Mouse (Mus musculus): ENCODE measurements around the gene Rnd2.
"Not testable (repeated sequence)": the region's sequence is repeated elsewhere in the genome, so short reads cannot be mapped to it uniquely, and the experiment has no call there.

The Rnd2 gene

DNA sequence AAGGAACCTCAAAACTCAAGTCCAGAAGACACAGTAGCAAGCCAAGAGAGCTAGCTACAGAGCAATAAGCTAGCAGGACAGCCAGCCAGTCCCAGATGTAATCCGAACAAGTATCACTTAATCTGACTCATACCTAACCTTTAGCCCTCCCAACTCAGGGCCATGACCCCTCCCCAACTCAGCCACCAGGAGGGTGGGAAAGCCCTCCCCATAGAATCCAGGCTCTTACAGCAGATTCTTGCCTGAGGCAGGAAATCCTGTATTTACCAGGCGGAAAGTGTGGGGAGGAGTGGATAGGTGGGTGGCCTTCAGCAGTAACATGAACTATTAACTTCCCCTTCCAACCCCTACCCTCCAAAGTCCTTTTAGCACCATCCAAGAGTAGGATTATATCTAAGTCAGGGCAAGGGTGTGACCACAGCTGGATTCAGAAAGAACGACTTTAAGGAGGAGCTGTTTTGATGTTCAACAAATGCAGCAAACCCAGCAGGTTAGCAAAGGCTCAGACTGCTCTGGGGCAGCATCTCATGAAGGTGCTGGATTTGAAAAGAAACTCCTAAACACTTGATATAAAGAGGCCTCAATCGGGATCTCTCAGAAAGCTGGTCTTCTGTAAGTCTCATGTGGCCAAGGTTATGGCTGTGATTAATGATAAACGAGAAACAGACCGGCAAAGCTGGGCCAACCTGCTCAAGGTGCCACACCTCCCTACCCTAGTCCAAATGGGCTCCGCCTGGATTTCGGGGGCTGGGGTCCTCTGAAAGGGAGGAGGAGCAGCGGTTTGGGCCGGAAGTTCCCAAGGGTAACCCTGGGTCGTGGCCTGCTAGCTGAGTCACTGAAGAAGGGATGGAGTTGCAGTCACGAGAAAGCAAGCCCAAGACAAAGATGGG, at the start of gene Rnd2:
Gene Rnd2 (plus strand): TSS at position 789 of the 890 bp plus-strand sequence.
- DNase-seq (ENCODE audit: low spot score in 2 of 2): no peak

DNA sequence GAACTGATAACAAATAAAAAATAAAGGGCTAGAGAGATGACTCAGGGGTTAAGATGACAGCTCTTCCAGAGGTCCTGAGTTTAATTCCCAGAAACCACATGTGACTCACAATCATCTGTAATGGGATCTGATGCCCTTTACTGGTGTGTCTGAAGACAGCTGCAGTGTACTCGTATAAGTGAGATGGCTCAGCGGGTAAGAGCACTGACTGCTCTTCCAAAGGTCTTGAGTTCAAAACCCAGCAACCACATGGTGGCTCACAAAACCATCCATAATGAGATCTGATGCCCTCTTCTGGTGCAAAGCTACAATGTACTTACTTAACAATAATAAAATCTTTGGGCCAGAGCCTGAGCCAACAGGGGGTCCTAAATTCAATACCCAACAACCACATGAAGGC, 49.5 kb upstream of the Rnd2 start:
- DNase-seq (ENCODE audit: low spot score in 2 of 2): no peak

DNA sequence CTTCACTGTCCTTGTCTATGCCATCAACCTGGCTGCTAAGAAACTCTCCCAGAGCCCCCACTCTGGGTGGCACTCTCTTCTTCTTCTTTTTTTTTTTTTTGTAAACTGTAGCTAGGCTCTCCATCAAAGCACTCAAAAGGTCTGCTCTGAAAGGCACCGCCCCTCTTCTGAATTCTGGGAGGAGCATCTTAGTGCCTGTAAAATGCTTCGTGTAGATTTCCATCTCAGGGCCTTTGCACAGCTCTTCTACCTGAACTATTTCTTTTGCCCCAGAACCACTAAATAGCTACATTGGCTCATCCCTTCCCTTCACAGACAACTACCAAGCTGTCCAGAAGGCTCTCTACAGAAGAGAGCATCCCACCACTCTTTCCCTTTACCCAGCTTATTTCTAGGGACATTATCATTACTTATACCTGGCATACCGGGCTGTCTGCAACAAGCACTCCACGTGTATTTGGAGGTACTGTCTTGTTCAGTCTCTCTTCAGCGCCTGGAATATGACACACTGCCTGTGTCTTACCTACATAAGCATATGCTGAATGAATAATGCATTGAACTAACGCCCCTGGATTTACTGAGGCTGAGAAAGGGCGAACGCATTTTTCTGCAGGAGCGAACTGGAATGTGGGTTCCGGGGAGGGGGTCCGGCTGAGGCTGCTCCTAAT, 48.2 kb upstream of the Rnd2 start:
- no peak for DNase-seq (ENCODE audit: low spot score in 2 of 2)

DNA sequence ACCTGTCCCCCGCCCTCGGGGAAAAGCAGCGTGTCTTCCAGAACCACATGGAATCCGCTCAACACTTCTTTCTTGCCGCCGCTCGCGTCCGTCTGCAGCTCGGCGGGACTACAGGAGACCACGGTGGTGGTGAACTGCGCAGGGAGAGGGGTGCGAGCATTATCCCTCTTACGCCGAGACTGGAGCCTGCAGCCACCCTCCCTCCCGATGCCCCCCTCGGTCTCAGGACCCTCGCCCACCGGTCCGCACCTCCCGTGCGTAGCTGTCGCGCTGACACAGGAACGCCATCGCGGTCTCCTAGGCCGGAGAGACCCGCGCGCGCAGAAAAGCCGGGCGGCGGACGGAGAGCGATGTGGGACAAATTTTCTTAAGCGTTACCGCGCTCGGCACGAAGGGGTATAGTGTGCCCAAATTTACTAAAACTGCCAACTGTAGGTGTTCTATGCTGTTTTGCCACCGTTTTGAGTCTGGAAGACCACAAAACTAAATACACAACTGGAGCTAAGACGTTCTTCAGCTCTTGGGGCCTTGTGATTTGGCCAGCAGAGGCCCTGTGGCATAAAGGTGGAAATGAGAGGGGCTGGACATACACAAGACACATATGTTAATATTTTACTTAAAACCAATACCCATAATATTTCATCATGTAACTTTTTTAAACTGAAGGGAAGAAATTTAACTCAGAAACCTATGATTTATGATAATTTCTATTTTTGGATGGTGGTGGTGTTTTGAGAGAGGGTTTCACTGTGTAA, 47.5 kb upstream of the Rnd2 start, which contains the start of gene Aarsd1:
Gene Aarsd1 (minus strand): TSS at position 515 of the 755 bp plus-strand sequence.
- DNase-seq (ENCODE audit: low spot score in 2 of 2): peak; percentile 82 to 87

DNA sequence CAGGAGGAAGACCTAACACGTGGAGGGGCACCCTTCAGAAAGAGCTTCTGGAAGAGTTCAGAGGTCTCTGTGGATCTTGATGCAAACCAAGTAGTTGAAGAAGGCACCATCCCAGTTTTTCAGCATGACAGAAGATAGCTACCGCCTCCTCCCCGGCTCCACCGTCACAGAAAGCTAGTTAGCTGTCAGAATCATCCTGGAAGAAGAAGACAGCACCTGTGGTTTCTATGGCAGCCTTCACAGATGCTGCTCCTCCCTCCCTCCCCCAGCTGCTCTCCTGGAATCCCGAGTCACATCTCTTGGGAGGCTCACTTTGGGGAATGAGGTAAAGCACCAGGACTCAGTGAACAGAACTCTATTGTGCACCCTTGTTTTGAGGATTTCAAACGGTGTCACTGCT, 45.8 kb upstream of the Rnd2 start:
- no peak for DNase-seq (ENCODE audit: low spot score in 2 of 2)

DNA sequence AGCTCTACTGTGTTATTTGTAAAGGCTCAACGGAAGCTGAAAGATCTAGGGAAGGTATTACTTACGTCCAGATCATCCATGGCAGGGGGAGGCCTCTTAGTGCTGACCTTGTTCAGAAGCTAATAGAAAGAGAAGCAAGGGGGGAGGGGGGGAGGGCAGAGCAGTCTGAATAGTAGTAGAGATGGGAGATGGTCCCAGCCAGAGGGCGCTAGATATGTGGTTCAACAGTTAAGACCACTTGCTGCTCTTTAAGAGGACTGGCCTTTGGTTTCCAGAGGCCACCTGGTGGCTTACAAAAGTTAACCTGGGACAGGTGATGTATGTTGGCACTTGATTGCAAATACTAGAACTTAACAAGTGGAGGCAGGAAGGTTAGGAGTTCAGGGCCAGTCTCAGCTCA, 45.2 kb upstream of the Rnd2 start:
- no peak for DNase-seq (ENCODE audit: low spot score in 2 of 2)

DNA sequence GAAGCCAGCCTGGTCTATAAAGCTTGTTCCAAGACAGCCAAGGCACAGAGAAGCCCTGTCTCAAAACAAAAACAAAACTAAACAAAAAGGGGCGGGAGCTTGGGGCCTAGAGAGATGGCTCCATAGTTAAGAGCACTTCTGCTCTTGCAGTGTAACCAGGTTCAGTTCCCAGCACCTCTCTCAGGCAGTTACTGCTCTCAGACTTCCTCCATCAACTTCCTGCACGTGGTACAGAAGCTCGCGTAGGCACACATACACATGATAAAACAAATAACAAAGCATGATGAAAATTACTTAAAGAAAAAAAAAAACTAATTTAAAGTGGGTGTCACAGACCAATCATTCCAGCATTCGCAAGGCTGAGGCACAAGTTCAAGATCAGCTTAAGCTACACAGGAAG, 44.7 kb upstream of the Rnd2 start:
- DNase-seq (ENCODE audit: low spot score in 2 of 2): no peak

DNA sequence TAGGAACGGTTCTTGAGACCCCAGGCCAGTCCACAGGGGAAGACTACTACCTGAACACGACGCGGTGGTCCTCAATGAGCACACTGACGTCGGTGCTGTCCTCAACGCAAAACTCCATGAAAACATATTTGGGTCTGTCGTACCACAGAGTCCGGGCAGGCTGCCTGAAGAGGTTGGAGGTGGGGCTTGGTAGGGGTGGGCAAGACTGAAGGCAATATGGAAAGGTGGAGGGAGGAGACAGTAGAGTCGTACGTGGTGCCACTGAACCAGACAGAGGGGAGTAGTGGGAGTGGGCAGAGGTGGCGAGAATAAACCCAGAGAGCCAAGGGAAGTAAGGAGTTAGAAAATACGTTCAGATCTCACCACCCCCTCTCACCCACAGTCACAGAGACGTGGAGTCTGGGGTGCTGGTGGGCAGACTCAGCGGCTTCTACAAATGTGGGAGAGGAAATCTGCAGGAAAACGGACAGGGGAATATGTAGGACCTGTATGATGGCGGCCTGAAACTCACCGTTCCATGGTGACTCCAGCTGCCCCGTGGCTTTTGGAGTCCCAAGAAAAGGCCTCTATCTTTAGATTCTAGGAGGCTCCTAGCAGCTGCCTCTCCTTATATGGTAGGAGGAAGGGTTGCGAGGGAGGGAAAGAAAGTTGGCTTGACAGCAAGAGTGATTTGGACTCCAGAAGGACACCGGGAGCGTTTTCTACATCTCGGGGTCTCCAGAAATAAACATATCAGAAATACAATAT, 40.5 kb upstream of the Rnd2 start, which contains the start of gene Gm27029:
Gene Gm27029 (minus strand): TSS at position 692 of the 747 bp plus-strand sequence.
- DNase-seq (ENCODE audit: low spot score in 2 of 2): no peak

DNA sequence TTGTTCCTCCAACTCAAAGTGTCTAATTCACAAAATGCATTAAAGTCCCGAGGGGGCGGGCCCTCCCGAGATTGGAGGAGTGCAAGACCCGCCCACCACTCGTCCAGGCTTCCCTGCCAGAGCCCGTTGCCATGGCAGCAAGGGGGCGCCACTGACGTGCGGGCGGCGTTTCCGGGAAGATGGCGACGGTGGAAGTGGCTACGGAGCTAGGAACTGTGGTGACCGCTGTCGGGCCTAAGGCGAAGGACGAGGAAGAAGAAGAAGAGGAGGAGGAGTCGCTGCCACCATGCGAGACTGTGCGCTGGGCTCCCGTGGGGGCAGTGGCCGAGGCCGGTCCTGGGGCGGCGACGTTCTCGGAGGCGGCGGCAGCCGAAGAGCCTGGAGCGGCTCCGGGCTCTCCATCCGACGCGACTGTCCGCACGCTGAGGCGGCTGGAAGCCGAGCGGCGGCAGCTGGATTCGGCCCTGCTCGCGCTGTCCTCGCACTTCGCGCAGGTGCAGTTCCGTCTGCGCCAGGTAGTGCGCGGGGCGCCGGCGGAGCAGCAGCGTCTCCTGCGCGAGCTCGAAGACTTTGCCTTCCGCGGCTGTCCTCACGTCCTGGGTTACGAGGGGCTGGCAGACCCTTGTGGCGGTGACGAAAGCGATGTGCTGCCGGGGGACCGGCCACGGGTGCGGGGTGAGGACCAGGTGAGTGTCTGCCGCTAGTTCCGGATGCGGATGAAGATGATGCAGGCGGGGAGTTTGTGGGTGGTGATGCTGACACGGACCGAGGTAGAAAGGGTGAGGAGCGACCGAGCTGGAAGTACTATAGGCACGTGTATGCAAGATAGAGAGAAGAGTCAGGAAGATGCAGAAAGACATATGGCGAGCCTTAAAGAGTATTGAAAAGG, 39.6 kb upstream of the Rnd2 start, which contains the start of the genes Rundc1 and Ptges3l:
Gene Rundc1 (plus strand): TSS at position 161 of the 889 bp plus-strand sequence.
Gene Ptges3l (minus strand): TSS at position 409 of the 889 bp plus-strand sequence.
- DNase-seq (ENCODE audit: low spot score in 2 of 2): peak; percentile 96 to 98

DNA sequence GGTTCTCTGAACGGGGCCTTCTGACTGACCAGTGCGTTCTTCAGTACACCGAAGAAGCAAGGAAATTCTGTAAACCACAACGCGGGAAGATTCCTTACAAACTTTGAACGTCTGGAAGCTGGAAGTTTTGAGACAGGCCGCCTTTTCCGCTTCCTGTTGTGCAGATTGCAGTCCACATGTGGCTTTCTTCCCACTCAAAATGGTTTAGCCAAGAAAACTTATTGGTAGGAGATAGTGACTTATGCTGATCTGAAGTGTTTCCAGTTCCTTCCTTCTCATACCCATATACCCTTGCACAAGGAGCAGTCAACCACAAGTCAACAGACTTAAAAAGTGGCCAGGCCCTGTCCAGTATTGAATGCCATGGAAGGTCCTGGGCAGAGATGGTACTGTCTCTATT, 38.6 kb upstream of the Rnd2 start:
- no peak for DNase-seq (ENCODE audit: low spot score in 2 of 2)

DNA sequence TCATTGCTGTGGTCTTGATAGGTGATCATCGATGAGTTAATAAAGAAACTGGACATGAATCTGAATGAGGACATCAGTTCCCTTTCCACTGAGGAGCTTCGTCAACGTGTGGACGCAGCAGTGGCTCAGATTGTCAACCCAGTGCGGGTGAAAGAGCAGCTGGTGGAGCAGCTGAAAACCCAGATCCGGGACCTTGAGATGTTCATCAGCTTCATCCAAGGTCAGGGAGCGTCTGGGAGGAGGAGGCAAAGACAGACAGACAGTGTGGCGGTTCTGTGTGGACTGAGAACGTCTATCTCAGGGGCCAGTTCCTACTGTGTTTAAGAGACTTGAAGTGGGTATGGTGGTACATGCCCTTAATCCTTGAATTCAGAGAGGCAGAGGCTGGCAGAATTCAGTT, 33.5 kb upstream of the Rnd2 start:
- DNase-seq (ENCODE audit: low spot score in 2 of 2): no peak

DNA sequence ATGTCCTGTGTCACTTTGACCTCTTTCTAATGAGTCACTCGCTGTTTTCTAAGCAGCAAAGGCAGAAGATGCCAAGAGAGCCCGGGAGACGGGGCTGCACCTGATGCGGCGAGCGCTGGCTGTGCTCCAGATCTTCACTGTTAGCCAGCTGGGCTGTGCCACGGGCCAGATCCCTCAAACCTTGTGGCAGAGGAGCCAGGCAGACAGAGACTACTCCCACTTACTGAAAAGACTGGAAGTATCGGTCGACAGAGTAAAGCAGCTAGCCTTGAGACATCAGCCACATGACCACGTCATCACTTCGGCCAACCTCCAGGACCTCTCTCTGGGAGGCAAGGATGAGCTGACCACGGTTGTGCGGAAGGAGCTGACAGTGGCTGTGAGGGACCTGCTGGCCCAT, 31.4 kb upstream of the Rnd2 start:
- no peak for DNase-seq (ENCODE audit: low spot score in 2 of 2)

DNA sequence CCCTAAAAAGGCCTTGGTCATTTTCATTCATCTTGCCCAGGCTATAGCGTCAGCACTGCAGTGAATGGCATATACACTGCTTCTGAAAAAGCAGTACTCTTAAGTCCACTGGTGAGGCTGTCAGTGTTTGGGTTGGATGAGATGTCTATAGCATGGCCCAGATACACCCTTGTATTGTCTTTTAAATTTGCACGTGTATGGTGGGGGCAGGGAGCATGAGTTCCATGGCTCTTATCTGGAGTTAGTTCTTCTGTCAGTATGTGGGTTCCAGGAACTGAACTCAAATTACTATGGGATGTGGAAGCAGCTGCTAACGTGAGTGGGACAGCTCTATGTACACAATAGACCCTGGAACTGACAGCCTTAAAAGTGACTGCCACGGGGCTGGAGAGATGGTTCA, 29.0 kb upstream of the Rnd2 start:
- DNase-seq (ENCODE audit: low spot score in 2 of 2): no peak

DNA sequence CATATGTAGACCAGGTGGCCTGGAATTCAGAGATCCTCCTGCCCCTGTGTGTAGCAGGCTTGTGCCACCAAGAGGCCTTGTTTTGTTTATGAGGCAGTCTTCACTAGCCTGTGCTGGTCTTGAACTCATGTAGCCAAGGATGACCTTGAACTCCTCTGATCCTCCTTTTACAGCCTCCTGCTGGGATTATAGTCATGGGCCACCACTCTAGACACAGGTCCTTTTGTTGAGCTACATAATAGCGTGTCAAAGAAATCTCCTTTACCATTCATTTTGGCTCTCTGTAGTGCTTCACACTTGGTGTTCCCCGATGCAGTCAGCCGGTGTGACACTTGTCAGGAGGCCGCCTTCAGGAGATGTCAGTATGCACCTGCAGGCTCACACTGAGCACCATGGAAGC, 27.9 kb upstream of the Rnd2 start:
- no peak for DNase-seq (ENCODE audit: low spot score in 2 of 2)

DNA sequence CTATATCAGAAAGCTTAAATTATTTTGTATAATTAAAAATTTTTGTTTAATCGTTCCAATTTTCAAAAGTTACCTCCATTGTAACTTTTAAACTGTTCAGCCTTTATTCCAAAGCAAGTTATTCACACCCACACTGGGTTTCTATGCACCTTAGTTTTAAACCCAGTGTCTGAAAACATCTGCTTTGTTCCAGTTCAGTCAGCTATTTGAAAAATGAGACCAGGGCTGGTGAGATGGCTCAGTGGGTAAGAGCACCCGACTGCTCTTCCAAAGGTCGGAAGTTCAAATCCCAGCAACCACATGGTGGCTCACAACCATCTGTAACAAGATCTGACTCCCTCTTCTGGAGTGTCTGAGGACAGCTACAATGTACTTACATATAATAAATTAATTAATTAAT, 26.8 kb upstream of the Rnd2 start:
- not testable (repeated sequence) for DNase-seq (ENCODE audit: low spot score in 2 of 2)

DNA sequence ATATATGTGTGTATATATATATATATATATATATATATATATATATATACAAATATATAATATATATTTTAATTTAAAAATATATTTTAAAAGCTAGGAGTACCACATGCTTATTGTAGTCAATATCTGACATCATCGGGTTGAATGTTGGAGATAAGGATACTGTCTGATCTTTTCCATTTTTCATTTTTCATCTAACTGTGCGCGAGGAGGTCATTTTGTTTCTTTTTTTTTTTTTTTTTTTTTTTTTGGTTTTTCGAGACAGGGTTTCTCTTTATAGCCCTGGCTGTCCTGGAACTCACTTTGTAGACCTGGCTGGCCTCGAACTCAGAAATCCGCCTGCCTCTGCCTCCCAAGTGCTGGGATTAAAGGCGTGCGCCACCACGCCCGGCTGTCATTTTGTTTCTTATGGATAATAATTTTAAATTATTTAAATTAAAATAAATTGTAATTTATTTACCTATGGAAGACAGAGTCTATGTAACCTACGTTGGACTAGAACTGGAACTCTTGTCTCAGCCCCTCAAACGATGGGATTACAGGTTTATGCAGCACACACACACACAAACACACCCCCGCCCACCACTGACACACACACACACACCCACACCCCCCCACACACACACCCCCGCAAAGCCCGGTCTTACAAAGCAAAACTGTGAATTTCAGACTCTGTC, 23.2 kb upstream of the Rnd2 start:
- DNase-seq (ENCODE audit: low spot score in 2 of 2): not testable (repeated sequence)

DNA sequence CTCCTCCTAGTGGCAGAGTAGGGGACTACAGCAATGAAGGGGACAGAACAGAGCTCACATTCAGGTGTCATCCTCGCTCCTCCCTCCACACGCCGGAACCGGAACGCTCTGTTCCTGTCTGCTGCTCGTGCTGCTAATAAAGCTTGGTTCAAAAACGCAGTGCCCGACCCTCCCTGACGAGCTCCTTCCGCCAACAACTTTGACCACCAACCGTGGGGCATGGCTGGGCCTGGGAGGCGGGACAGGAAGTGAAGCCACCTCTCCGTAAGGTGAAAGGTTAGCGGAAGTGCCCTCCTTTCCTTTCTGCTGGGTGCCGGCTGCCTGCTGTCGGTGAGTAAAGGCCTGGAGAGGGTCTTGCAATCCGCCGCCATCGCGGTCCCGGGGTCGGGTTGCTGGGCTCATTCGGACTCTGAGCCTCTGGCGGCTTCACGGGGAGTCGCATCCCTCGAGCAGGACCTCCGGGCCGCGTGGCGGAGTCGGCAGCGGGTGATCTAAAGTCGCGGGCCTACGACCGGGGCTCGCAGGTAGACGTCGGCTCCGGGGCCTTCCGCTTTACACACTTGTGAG, 22.6 kb upstream of the Rnd2 start, which contains the start of gene Rpl27:
Gene Rpl27 (plus strand): TSS at position 172 of the 567 bp plus-strand sequence.
- DNase-seq (ENCODE audit: low spot score in 2 of 2): peak; percentile 87 to 93

DNA sequence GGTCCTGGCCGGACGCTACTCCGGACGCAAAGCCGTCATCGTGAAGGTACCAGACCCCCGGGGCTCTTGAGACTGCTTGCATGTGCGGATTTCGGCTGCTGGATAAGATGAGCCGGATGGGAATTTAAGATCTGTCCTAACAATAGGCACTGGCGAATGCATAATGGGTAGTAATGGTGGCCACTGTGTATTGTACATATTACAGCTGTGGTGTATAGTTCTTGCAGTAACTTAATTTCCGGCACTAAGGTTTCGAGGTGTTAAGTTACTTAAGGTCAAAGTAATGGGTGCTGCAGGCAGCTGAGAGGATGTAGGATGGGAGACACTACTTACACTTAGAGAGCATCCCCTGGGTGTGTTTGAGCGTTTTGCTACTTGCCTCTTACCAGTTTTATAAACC, 22.0 kb upstream of the Rnd2 start:
- no peak for DNase-seq (ENCODE audit: low spot score in 2 of 2)

DNA sequence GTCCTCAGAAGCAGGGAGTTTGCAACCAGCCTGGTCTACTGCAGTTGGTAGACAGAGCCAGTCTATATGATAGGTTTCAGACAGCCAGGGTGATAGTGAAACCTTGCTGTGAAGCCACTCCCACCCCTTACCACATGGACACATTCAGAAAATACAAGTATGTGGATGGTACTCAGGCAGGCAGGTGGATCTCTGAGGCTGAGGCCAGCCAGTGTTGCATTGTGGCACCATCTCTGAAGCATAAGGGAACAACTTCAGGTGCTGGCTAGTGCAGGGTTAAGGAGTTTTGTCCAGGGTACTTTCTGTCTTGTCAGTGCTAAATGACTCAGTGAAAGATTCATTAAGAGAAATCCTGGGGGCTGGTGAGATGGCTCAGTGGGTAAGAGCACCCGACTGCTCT, 18.5 kb upstream of the Rnd2 start:
- no peak for DNase-seq (ENCODE audit: low spot score in 2 of 2)

All from spleen, postnatal 14 days (tissue).